Mouse (Mus musculus): ENCODE measurements around the gene Anks1.

DNA sequence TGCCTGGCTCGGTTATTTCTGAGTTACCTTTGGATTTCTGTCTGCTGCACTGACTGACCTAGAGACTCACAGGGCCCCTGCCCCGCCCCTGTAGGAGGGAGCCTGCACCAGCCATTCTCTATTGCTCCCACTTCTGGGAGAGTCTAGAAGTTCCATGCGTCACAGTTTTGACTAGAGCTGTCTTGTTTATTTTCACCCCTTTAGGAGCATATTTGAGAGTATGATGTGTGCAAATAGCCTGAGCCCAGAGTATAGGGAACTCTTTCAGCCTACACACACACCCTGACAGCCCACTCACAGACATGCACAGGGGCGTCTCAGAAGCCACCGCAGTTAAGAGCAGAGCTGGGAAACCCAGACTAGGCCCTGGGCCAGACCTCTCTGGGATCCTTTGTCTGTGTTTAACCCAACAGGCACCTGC is 116.4 kb downstream of the Anks1 start:
- TF ChIP-seq POLR2A (IDR thresholded peaks at IDR 0.05; ENCODE audit: borderline replicate concordance, extremely low read depth, insufficient read depth, insufficient read length, poor library complexity, severe bottlenecking): no peak
- TF ChIP-seq CTCF (IDR thresholded peaks at IDR 0.05; ENCODE audit: borderline replicate concordance, extremely low read depth, insufficient read depth, insufficient read length): no peak
